9 mouse cellular contexts compared by ENCODE assay signal in genomic region chr4:130087293-130087692, GRCm38 (mm10). TPM values are rescaled to one million over a fixed set of nuclear protein-coding genes. Genes with fewer than 3 reads are reported as not detected.
DNase-seq lines count a peak whose midpoint lies in the region; ATAC-seq and TF ChIP-seq lines count a peak whose summit lies in the region.
"Had no signal": no experiment of that assay in that cellular context is flagged by ENCODE, and none has a peak within 500 bp of the region (broad histone marks: within the 10 kb centered on the region; RNA-seq: fewer than 3 reads in every experiment).

No protein-coding gene starts in this region.

- no peak overlapping the region for H3K27ac ChIP-seq in embryonic facial prominence, embryonic 14.5 days (replicated peaks; ENCODE audit: low read depth, low read length)
- no peak overlapping the region for H3K27ac ChIP-seq in heart, embryonic 12.5 days (ENCODE audit: poor library complexity, severe bottlenecking)
- no peak overlapping the region for H3K27ac ChIP-seq in kidney, postnatal 0 days
- H3K27ac ChIP-seq in liver, embryonic 13.5 days: no peak overlapping the region
- H3K27ac ChIP-seq in stomach, embryonic 14.5 days (ENCODE audit: low read length): no peak overlapping the region
- H3K27ac ChIP-seq: embryonic facial prominence, embryonic 13.5 days had no signal

- H3K9me3 ChIP-seq in embryonic facial prominence, embryonic 14.5 days (ENCODE audit: control insufficient read depth, low read length): no peaks in the 10 kb centered on the region
- H3K9me3 ChIP-seq in heart, embryonic 12.5 days (replicated peaks): no peaks in the 10 kb centered on the region
- H3K9me3 ChIP-seq in kidney, postnatal 0 days (replicated peaks; ENCODE audit: low read length): no peaks in the 10 kb centered on the region
- H3K9me3 ChIP-seq in liver, embryonic 13.5 days (replicated peaks): no peaks in the 10 kb centered on the region
- H3K9me3 ChIP-seq in stomach, embryonic 14.5 days (ENCODE audit: control insufficient read depth, low read depth, low read length): no peaks in the 10 kb centered on the region
- H3K9me3 ChIP-seq: embryonic facial prominence, embryonic 13.5 days had no signal

- WGBS in embryonic facial prominence, embryonic 14.5 days: 14% methylated on average over 7 of the region's 7 CpGs
- 10% methylated on average over 7 of the region's 7 CpGs for WGBS in heart, embryonic 12.5 days
- WGBS in kidney, postnatal 0 days: 16% methylated on average over 7 of the region's 7 CpGs
- WGBS in liver, embryonic 13.5 days (ENCODE audit: insufficient replicate concordance): 15% methylated on average over 7 of the region's 7 CpGs
- 8% methylated on average over 7 of the region's 7 CpGs for WGBS in stomach, embryonic 14.5 days

- no peaks in the 10 kb centered on the region for H3K4me1 ChIP-seq in embryonic facial prominence, embryonic 14.5 days (ENCODE audit: control insufficient read depth, insufficient read depth, low read length)
- H3K4me1 ChIP-seq in heart, embryonic 12.5 days (replicated peaks): 0 out of 2 replicates have a peak, but pooled peaks cover 3% of the 10 kb centered on the region
- no peaks in the 10 kb centered on the region for H3K4me1 ChIP-seq in kidney, postnatal 0 days (replicated peaks; ENCODE audit: insufficient read depth, low read length)
- H3K4me1 ChIP-seq in liver, embryonic 13.5 days (replicated peaks): no peaks in the 10 kb centered on the region
- H3K4me1 ChIP-seq in stomach, embryonic 14.5 days (ENCODE audit: control insufficient read depth, insufficient read depth, low read length): no peaks in the 10 kb centered on the region

- no peak overlapping the region for H3K4me2 ChIP-seq in embryonic facial prominence, embryonic 14.5 days (ENCODE audit: low read depth, low read length)
- no peak overlapping the region for H3K4me2 ChIP-seq in heart, embryonic 12.5 days
- H3K4me2 ChIP-seq in kidney, postnatal 0 days (ENCODE audit: low read length): no peak overlapping the region
- no peak overlapping the region for H3K4me2 ChIP-seq in liver, embryonic 13.5 days
- no peak overlapping the region for H3K4me2 ChIP-seq in stomach, embryonic 14.5 days (replicated peaks; ENCODE audit: low read depth, low read length)
- H3K4me2 ChIP-seq: embryonic facial prominence, embryonic 13.5 days had no signal

- ATAC-seq in embryonic facial prominence, embryonic 14.5 days (ENCODE audit: low read depth): peak; percentile 77; the same call in 1 of the 2 replicates
- ATAC-seq in heart, embryonic 12.5 days (ENCODE audit: insufficient number of reproducible peaks, low FRiP score): 0 out of 2 replicates have a peak, but pooled peaks have one; percentile 3
- peak; percentile 43; the same call in 1 of the 2 replicates for ATAC-seq in kidney, postnatal 0 days (replicated peaks; ENCODE audit: low FRiP score, low read depth)
- no peak for ATAC-seq in liver, embryonic 13.5 days (ENCODE audit: low read depth)
- ATAC-seq in stomach, embryonic 14.5 days (ENCODE audit: insufficient number of reproducible peaks, insufficient read depth, low FRiP score, low read depth): peak; percentile 56; the same call in 1 of the 2 replicates

- peak; percentile 100 for TF ChIP-seq CTCF in kidney, postnatal 0 days (IDR thresholded peaks at IDR 0.05; ENCODE audit: low read depth)

- DNase-seq in B cell, adult 2 months: peak; percentile 95 to 96
- DNase-seq in adrenal gland, postnatal 4 days (ENCODE audit: low spot score in 2 of 2): peak; percentile 85 to 92
- peak; percentile 81 for DNase-seq in embryonic facial prominence, embryonic 14.5 days (ENCODE audit: low spot score)
- peak; percentile 91 for DNase-seq in kidney, postnatal 0 days (ENCODE audit: low spot score)
- DNase-seq in liver, embryonic 13.5 days: peak; percentile 58
- peak; percentile 97 for DNase-seq in neural tube, embryonic 10.5 days (ENCODE audit: extremely low spot score, low spot score)

- no peaks in the 10 kb centered on the region for H3K27me3 ChIP-seq in embryonic facial prominence, embryonic 14.5 days (replicated peaks; ENCODE audit: control insufficient read depth, insufficient read depth, low read length)
- peaks cover 87% of the 10 kb centered on the region for H3K27me3 ChIP-seq in heart, embryonic 12.5 days (replicated peaks)
- no peaks in the 10 kb centered on the region for H3K27me3 ChIP-seq in kidney, postnatal 0 days (ENCODE audit: insufficient read depth, low read length)
- H3K27me3 ChIP-seq in liver, embryonic 13.5 days: peaks cover 37% of the 10 kb centered on the region
- no peaks in the 10 kb centered on the region for H3K27me3 ChIP-seq in stomach, embryonic 14.5 days (ENCODE audit: control insufficient read depth, insufficient read depth, low read length)

- peaks cover 14% of the 10 kb centered on the region for H3K36me3 ChIP-seq in embryonic facial prominence, embryonic 14.5 days (ENCODE audit: control insufficient read depth, insufficient read depth, low read length)
- no peaks in the 10 kb centered on the region for H3K36me3 ChIP-seq in heart, embryonic 12.5 days
- no peaks in the 10 kb centered on the region for H3K36me3 ChIP-seq in kidney, postnatal 0 days (ENCODE audit: insufficient read depth, low read length)
- H3K36me3 ChIP-seq in liver, embryonic 13.5 days: no peaks in the 10 kb centered on the region
- H3K36me3 ChIP-seq in stomach, embryonic 14.5 days (ENCODE audit: control insufficient read depth, insufficient read depth, low read length): peaks cover 7% of the 10 kb centered on the region; the same call in 1 of the 2 replicates

- no peak overlapping the region for H3K4me3 ChIP-seq in embryonic facial prominence, embryonic 14.5 days (ENCODE audit: low read depth, low read length)
- H3K4me3 ChIP-seq in heart, embryonic 12.5 days: no peak overlapping the region
- no peak overlapping the region for H3K4me3 ChIP-seq in kidney, postnatal 0 days (replicated peaks; ENCODE audit: low read depth, low read length)
- no peak overlapping the region for H3K4me3 ChIP-seq in liver, embryonic 13.5 days (replicated peaks)
- H3K4me3 ChIP-seq in stomach, embryonic 14.5 days (ENCODE audit: low read depth, low read length): no peak overlapping the region
- H3K4me3 ChIP-seq: embryonic facial prominence, embryonic 13.5 days had no signal

- H3K9ac ChIP-seq in embryonic facial prominence, embryonic 14.5 days (ENCODE audit: low read depth, low read length): no peak overlapping the region
- H3K9ac ChIP-seq in heart, embryonic 12.5 days: no peak overlapping the region
- H3K9ac ChIP-seq in kidney, postnatal 0 days (ENCODE audit: low read depth, low read length): no peak overlapping the region
- no peak overlapping the region for H3K9ac ChIP-seq in liver, embryonic 13.5 days
- H3K9ac ChIP-seq in stomach, embryonic 14.5 days (replicated peaks; ENCODE audit: low read depth, low read length): no peak overlapping the region
- H3K9ac ChIP-seq: embryonic facial prominence, embryonic 13.5 days had no signal

RNA-seq across cellular contexts. Expression of gene Pef1, which starts 15.1 kb away (rescaled TPM):
- total RNA-seq in adrenal gland, postnatal 4 days (2021): 10 to 100 TPM; 63.6 to 65.1 TPM
- 67.1 and 68.6 TPM in 2 replicates for polyA plus RNA-seq in embryonic facial prominence, embryonic 14.5 days (2014; fragmentation: Nextera tagmentation; extraction: Ambion mirVana)
- polyA plus RNA-seq in heart, embryonic 12.5 days (2016; fragmentation: Nextera tagmentation; extraction: Ambion mirVana): 54.3 and 58.3 TPM in 2 replicates
- 73.6 and 77.6 TPM in 2 replicates for polyA plus RNA-seq in kidney, postnatal 0 days (2015; fragmentation: Nextera tagmentation; extraction: Ambion mirVana)
- 41.0 and 41.3 TPM in 2 replicates for polyA plus RNA-seq in liver, embryonic 13.5 days (2015; fragmentation: Nextera tagmentation; extraction: Ambion mirVana)
- polyA plus RNA-seq in stomach, embryonic 14.5 days (2014; fragmentation: Nextera tagmentation; extraction: Ambion mirVana): 66.9 and 74.3 TPM in 2 replicates

RNA-seq across cellular contexts. Expression of gene Col16a1, which starts 39.7 kb away (rescaled TPM):
- total RNA-seq in adrenal gland, postnatal 4 days (2021): 10 to 100 TPM; 62.1 to 69.1 TPM
- 180 and 188 TPM in 2 replicates for polyA plus RNA-seq in embryonic facial prominence, embryonic 14.5 days (2014; fragmentation: Nextera tagmentation; extraction: Ambion mirVana)
- 35.8 and 37.9 TPM in 2 replicates for polyA plus RNA-seq in heart, embryonic 12.5 days (2016; fragmentation: Nextera tagmentation; extraction: Ambion mirVana)
- polyA plus RNA-seq in kidney, postnatal 0 days (2015; fragmentation: Nextera tagmentation; extraction: Ambion mirVana): 38.6 TPM in 2 replicates
- 3.1 and 3.3 TPM in 2 replicates for polyA plus RNA-seq in liver, embryonic 13.5 days (2015; fragmentation: Nextera tagmentation; extraction: Ambion mirVana)
- 80.0 and 95.1 TPM in 2 replicates for polyA plus RNA-seq in stomach, embryonic 14.5 days (2014; fragmentation: Nextera tagmentation; extraction: Ambion mirVana)

RNA-seq across cellular contexts. Expression of gene Hcrtr1, which starts 51.9 kb away (rescaled TPM):
- 1 to 10 TPM; 1.2 to 1.8 TPM for total RNA-seq in adrenal gland, postnatal 4 days (2021)
- polyA plus RNA-seq in embryonic facial prominence, embryonic 14.5 days (2014; fragmentation: Nextera tagmentation; extraction: Ambion mirVana): 0.19 and 0.30 TPM in 2 replicates
- not detected in 2 replicates for polyA plus RNA-seq in heart, embryonic 12.5 days (2016; fragmentation: Nextera tagmentation; extraction: Ambion mirVana)
- polyA plus RNA-seq in kidney, postnatal 0 days (2015; fragmentation: Nextera tagmentation; extraction: Ambion mirVana): 0.36 and 0.46 TPM in 2 replicates
- 0.05 TPM in 1 of 2 replicates, not detected in the other for polyA plus RNA-seq in liver, embryonic 13.5 days (2015; fragmentation: Nextera tagmentation; extraction: Ambion mirVana)
- polyA plus RNA-seq in stomach, embryonic 14.5 days (2014; fragmentation: Nextera tagmentation; extraction: Ambion mirVana): 0.26 and 0.41 TPM in 2 replicates
